Comparison of ENCODE assay signal across 8 mouse cellular contexts in genomic region chr8:122769251-122770058, GRCm38 (mm10). TPM values are rescaled to one million over a fixed set of nuclear protein-coding genes. Genes with fewer than 3 reads are reported as not detected.
DNase-seq lines count a peak whose midpoint lies in the region; ATAC-seq and TF ChIP-seq lines count a peak whose summit lies in the region.

No protein-coding gene starts in this region.

- DNase-seq in neural tube, embryonic 10.5 days (ENCODE audit: extremely low spot score, low spot score) = no peak
- peak; percentile 52 to 58 for DNase-seq in frontal cortex, postnatal 36 days (ENCODE audit: low spot score in 2 of 2)
- no peak for DNase-seq in kidney, postnatal 4 days
- DNase-seq in testis, postnatal 10 days (ENCODE audit: low spot score) = no peak
- no peak for DNase-seq in spleen, postnatal 4 days (ENCODE audit: low spot score in 2 of 2)
- DNase-seq in kidney, adult 8-10 months = no peak

- H3K9me3 ChIP-seq in neural tube, embryonic 13.5 days = no peaks in the 10 kb centered on the region

- H3K4me1 ChIP-seq in neural tube, embryonic 13.5 days (replicated peaks) = peaks cover 24% of the 10 kb centered on the region

- 51% methylated on average over 24 of the region's 24 CpGs for WGBS in neural tube, embryonic 13.5 days

- H3K36me3 ChIP-seq in neural tube, embryonic 13.5 days = no peaks in the 10 kb centered on the region
- no peaks in the 10 kb centered on the region for H3K36me3 ChIP-seq in myocyte (ENCODE audit: control insufficient read depth, insufficient read depth)

- no peak overlapping the region for H3ac ChIP-seq in myocyte (ENCODE audit: control insufficient read depth, insufficient read length)

- peaks cover 19% of the 10 kb centered on the region for H3K27me3 ChIP-seq in neural tube, embryonic 13.5 days
- H3K27me3 ChIP-seq in myocyte (ENCODE audit: control insufficient read depth, insufficient read depth, insufficient read length) = peaks cover 31% of the 10 kb centered on the region

- no peak overlapping the region for H3K27ac ChIP-seq in neural tube, embryonic 13.5 days (replicated peaks)

- ATAC-seq in neural tube, embryonic 13.5 days (ENCODE audit: low read depth) = peak; percentile 60; the same call in 1 of the 2 replicates

- H3K9ac ChIP-seq in neural tube, embryonic 13.5 days = no peak overlapping the region

- no peak for TF ChIP-seq POLR2A in myocyte (IDR thresholded peaks at IDR 0.05; ENCODE audit: insufficient read length, low read depth)

- H3K4me2 ChIP-seq in neural tube, embryonic 13.5 days = no peak overlapping the region
- H3K4me2 ChIP-seq in myocyte (ENCODE audit: low read depth) = peak overlapping the region; percentile 18

- no peak overlapping the region for H3K4me3 ChIP-seq in neural tube, embryonic 13.5 days
- H3K4me3 ChIP-seq in myocyte = no peak overlapping the region

- H3K79me2 ChIP-seq in myocyte (ENCODE audit: control insufficient read depth, insufficient read depth) = no peaks in the 10 kb centered on the region

TF ChIP-seq in myocyte, 11 proteins besides CTCF, POLR2A, EP300 and RAD21:
- TF ChIP-seq MAX (IDR thresholded peaks at IDR 0.05; ENCODE audit: low read depth) (no peak), MYOG (IDR thresholded peaks at IDR 0.05; ENCODE audit: control insufficient read depth in 1 of 3, insufficient read depth in 1 of 3, insufficient read length in 2 of 3, low read depth in 2 of 3) (peak; percentile 77 to 99 (median 98)), MYOD1 (IDR thresholded peaks at IDR 0.05; ENCODE audit: control insufficient read depth in 1 of 3, insufficient read length in 2 of 3, low read depth in 2 of 3) (peak; percentile 34 to 99 (median 98)), TCF3 (IDR thresholded peaks at IDR 0.05; ENCODE audit: insufficient read length, low read depth) (peak; percentile 98), CEBPB (IDR thresholded peaks at IDR 0.05; ENCODE audit: insufficient read depth, poor library complexity, severe bottlenecking) (no peak), TCF12 (IDR thresholded peaks at IDR 0.05; ENCODE audit: insufficient read depth, poor library complexity, severe bottlenecking) (peak; percentile 81), E2F4 (IDR thresholded peaks at IDR 0.05; ENCODE audit: insufficient read depth) (no peak)

RNA-seq across cellular contexts. Expression of gene Acsf3, which starts 5.8 kb away (rescaled TPM):
- polyA plus RNA-seq in neural tube, embryonic 13.5 days (2015; fragmentation: Nextera tagmentation; extraction: Ambion mirVana) = 15.6 and 17.1 TPM in 2 replicates
- 9.3 TPM for polyA plus RNA-seq in myocyte (2012; fragmentation: generic; extraction: Trizol)

Comparison
In these comparisons a context has a peak if more than half of its experiments do, and no peak if none do; other contexts are left out.
1. DNase-seq: peak in frontal cortex, postnatal 36 days (2 of 2); none in neural tube, embryonic 10.5 days (single experiment), kidney, postnatal 4 days (0 of 2), testis, postnatal 10 days (single experiment), spleen, postnatal 4 days (0 of 2) and kidney, adult 8-10 months (0 of 2).